Mouse (Mus musculus) heart, postnatal 25 days (tissue): ENCODE data around the gene Dynlt1c. TPM values are rescaled to one million over a fixed set of nuclear protein-coding genes. Genes with fewer than 3 reads are reported as not detected.
A peak's percentile ranks its signal among the peaks of the same experiment; 100 is the strongest.
"Not testable (repeated sequence)": the region's sequence is repeated elsewhere in the genome, so short reads cannot be mapped to it uniquely, and the experiment has no call there.

Experiments used
- DNase-seq: peaks from one replicate; pipeline ENCODE4 v3.0.0; 2022; ENCODE audit warnings: low spot score
- intact Hi-C: fragments of 180-260 bp; cut with DNase I; formaldehyde crosslinking; loops from one replicate; pipeline ENCODE4 v1.15.1; 2025
- total RNA-seq, 2 experiments: library from RNA; stranded (reverse); gene quantifications; 2 replicates each; pipeline ENCODE4 v1.2.3; 2021

Dynlt1c gene
- total RNA-seq = 1 to 10 TPM; 3.8 to 4.2 TPM

DNA sequence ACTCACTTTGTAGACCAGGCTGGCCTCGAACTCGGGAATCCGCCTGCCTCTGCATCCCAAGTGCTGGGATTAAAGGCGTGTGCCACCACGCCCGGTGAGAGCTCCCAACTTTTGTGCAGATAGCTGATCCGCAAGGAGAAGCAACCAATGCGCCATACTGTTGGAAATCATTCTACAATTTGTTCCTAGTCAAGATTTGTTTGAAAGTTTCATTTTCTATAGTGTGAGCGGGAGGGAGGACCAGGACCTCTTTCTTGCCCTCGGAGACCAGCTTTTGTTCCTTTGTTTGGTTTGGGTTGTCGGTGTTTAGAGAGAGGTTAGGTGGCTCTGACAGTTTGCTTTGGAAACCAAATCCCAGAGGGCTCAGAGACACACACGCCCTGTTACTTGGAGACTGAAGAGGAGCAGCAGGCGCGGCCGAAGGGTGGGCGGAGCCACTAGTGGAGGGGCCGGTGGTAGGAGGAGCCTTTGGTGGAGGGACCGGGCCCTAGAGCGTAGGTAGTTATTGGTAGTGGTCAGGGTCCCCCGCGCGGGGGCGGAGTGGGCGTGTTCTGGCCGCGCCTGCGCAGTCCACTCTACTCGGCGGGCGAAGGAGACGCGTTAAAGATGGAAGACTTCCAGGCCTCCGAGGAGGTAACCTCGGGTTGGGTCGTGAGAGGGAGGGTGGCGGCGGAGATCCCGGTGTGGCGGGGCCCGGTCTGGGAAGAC lies at the start of gene Dynlt1c:
Gene Dynlt1c (plus strand): TSS at position 468 of the 708 bp plus-strand sequence.
- intact Hi-C loops = not testable (repeated sequence)
- DNase-seq = peak; percentile 81

DNA sequence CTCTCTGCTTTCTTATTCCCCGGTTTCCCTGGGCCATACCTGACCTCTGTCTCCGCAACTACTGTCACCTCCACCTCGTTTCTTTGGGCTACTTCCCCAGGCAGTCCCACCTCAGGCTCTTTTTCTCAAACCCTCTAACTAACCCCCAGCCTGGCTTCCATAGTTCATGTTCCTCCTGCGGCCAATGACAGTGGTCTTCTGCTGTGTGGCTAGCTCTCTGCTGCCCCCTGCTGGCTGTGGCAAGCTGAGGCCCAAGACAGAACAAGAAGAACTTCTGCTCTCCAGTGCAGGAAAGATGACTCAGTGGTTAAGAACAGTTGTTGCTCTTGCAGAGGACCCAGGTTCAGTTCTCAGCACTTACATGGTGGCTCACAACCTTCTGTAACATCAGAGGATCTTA lies 47.7 kb upstream of the Dynlt1c start:
- DNase-seq = not testable (repeated sequence)

DNA sequence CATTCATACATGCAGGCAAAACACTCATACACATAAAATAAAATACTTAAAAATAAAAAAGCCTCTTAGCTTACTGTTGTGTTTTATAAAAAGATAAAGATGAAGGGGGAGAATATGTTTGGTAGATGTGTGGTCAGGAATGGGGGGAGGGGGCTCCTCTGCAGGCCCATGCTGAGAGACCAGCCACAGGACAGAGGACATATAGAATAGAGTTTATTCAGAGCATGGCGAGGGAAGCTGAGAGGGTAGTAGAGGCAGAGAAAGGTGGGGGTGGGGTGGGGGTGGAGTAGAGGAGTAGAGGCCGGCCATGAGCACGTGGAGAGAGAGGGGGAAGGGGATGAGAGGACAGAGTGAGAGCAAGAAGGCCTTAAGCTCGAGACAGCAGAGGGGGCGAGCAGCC lies 47.2 kb upstream of the Dynlt1c start:
- DNase-seq, intact Hi-C loops: not testable (repeated sequence)

More for the DNA sequence above, 47.7 kb upstream of the Dynlt1c start:
- intact Hi-C loops = not testable (repeated sequence)

DNA sequence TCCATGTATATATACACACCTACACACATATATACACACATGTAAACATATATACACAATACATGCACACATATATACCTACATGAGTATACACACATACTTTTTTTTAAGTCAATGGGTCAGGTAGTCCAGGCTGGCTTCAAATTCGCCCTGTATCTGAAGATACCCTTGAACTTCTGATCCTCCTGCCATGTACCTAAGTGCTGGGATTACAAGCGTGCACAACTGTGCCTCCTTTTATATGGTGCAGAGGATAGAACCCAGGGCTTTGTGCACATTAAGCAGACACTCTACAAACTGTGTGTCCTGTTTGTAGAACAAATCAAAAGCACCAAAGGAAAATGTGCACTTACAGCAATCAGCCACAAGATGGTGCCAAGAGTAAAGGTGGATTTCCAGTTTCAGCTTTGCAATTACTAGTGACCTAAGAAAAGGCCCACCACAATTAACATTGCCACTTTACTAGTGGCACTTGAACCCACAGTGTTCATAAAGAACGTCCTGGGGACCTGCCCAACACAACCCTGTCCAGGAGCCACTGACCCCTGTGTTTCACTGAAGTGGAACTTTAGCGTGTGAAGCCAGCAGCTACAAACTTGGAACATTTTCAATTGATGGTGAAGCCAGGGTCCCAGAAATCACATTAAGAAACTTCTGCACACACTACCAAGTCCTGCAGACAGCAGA lies 41.9 kb upstream of the Dynlt1c start:
- intact Hi-C loops, DNase-seq: not testable (repeated sequence)

DNA sequence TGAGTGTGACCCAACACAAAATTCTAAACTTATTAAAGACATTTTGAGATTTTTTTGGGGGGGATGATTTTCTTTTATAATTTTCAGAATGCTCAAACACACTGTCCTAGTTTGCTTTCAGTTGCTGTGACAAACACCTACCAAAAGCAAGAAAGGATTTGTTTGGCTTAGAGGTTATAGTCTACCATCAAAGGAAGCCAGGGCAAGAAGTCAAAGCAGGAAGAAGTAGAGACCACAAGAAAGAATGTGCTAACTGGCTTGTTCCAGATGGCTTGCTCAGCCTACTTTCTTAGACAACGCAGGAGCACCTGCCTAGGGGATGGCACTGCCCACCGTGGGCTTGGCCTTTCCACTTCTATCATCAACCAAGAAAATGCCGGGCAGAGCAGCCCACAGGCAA lies 36.6 kb upstream of the Dynlt1c start:
- intact Hi-C loops, DNase-seq: not testable (repeated sequence)

DNA sequence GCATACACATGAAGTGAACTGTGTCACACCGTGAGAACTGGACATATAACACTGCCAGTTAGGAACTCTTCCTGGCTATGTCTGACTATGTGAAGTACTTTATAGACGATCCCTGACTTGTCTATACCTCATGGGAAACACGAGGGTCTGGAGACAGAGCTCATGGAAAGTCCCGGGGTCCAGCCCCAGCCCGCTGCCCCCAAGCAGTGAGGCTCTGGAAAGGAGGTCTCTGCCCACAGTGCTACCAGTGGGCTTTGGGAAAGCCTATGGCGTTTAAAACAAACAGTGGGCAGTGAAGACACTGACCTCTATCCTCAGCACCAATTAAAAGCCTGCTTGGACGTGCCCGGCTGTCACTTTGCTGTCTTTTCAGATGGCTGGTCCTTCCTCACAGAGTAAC lies 33.6 kb upstream of the Dynlt1c start:
- intact Hi-C loops, DNase-seq: not testable (repeated sequence)

DNA sequence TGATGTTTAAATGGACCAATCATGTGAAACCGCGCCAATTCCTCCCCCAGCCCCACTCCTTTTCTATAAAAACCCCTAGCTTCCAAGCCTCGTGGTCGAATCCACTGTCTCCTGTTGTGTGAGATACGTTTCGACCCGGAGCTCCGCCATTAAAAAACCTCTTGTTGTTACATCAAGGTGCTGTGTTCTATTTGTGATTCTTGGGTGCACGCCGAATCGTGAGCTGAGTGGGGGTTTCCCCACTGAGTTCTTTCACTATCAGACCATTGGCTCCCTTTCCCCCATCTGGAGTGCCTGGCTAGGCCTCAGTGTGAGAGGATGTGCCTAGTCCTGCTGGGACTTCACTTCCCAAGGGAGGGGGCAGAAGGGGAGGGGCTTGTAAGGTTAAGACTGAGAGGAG lies 30.2 kb upstream of the Dynlt1c start:
- DNase-seq, intact Hi-C loops: not testable (repeated sequence)

DNA sequence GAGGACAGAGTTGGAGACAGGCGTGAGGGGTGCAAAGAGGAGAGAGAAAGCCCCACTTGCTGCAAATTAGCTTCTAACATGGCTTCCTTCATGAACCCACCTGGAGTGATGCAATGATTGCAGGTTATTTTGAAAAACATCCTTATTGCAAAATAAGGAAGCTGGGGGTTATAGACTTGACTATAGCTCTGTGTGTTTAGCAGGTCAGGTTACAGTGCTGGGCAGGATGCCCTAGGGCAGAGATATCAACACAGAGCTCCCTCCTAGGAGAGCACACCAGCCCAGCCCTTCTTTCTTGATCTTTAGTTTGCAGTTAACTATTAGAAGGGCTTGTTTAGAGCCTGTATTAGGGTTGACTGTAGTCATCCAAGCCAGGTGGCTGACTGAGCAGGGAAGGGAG lies 29.3 kb upstream of the Dynlt1c start:
- DNase-seq, intact Hi-C loops: not testable (repeated sequence)

DNA sequence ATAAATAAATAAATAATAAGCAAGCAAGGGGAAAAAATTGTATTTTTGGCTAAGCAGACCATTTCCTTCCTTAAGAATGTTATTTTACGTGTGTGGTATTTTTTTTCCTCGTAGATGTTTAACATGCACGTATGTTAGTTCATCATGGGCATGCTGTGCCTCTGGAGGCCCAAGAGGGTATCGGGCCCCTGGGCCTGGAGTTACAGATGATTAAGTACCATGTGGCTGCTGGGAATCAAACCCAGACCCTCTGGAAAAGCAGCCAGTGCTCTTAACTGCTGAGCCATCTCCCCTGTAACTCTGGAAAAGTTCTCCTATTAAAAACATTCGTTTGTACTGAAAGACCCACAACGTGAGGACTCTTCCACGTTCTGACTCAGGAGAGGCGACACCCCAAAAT lies 26.1 kb upstream of the Dynlt1c start:
- intact Hi-C loops = not testable (repeated sequence)

DNA sequence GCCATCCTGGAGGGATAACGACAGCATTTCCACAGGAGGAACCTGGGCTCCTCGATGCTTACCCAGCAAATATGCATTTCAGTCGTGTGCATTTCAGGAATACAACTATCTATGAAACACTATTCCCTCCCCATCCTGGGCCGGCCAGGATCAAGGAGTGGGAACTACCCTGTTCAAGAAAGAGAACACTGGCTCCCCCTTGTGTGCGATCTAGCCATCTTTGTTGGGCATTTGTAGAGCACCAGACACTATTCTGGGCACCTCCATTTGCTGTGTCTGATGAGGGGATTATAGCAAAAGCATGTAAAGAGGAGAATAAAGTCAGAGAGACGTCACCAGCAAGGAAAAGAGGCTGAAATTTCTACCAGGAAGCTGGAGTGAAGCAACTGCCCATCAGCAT lies 12.8 kb upstream of the Dynlt1c start:
- DNase-seq, intact Hi-C loops: not testable (repeated sequence)

More for the DNA sequence above, 26.1 kb upstream of the Dynlt1c start:
- DNase-seq = not testable (repeated sequence)

DNA sequence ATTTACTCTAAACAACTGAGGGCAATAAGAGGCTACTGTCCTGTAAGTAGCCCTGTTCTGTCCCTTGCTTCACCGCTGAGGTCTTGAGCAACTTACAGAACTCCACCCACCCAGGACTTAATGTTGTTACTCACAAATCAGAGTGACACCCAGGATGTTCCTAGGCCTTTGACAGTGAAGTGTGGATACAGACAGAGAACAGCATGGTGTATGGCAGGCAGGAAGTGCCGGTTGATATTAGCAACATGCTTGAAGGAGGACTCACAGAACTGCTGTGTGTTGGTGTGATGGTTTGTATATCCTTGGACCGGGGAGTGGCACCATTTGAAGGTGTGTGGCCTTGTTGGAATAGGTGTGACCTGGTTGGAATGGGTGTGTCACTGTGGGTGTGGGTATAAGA lies 9.4 kb upstream of the Dynlt1c start:
- DNase-seq, intact Hi-C loops: not testable (repeated sequence)

DNA sequence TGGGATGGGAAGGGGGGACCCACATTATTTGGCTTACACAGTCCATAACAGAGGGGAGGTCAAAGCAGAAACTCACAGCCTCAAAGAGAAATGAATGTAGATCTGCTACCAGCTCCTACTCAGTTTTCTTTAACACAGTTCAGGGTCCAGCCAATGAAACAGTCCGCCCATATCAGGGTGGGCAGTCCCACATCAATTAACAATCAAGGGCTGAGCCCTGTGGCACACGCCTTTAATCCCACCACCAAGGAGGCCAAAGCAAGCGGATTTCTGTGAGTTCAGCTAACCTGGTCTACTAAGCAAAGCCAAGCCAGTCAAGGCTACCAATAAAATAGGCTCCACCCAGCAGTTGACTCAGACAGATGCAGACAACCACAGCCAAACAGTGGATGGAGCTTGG lies 7.6 kb upstream of the Dynlt1c start:
- DNase-seq, intact Hi-C loops: not testable (repeated sequence)

DNA sequence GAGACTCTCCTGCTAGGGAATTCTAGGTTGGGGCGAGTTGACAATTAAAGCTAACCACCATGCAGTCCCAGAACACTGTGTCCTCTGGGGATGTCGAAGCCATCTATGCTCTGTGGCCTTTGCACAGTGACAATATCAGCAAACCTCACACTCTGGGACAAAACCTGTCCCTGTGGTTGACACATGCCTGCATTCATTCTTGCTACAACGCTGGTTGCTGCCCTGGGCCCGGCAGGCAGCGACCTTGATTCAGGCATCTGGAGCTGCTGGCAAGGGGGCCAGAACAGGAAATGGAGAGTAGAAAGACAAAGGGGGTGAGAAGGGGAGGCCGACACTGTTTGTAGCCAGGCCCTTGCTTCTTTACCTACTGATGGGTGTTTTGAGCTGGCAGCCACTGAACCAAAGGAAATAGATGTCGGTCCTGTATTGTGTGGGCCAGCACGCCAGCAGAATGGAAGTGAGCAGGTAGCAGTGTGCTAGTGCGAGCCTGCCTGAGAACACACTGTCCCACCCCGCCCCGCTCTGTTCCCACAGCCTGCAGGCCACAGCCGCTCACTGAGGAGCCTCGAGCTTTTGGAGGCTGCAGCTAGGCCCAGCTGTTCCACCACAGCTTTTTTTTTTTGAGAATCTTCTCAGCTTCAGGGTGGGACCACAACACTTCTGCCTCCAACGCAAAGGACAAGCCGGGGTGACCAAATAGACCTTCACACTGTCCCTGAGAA lies 5.5 kb upstream of the Dynlt1c start:
- intact Hi-C loops = not testable (repeated sequence)
- peak; percentile 48 for DNase-seq

DNA sequence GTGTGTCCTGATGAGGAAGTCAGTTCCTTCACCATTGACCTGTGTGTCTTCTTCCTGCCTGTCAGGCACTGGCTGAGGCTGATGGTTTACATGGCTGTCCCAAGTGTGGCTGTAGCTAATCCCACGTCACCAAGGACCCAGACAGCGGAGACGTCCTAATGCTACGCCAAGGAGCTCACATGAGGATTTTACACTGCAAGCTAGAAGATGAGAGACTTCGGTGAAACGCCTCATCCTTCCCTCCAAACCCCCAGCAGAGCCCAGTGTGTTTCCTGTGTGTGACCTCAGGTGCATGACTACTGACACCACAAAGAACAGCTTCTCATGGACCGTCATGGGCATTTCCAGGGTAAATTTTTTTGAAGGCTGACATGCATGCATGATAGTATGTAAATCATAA lies 3.1 kb upstream of the Dynlt1c start:
- DNase-seq, intact Hi-C loops: not testable (repeated sequence)

DNA sequence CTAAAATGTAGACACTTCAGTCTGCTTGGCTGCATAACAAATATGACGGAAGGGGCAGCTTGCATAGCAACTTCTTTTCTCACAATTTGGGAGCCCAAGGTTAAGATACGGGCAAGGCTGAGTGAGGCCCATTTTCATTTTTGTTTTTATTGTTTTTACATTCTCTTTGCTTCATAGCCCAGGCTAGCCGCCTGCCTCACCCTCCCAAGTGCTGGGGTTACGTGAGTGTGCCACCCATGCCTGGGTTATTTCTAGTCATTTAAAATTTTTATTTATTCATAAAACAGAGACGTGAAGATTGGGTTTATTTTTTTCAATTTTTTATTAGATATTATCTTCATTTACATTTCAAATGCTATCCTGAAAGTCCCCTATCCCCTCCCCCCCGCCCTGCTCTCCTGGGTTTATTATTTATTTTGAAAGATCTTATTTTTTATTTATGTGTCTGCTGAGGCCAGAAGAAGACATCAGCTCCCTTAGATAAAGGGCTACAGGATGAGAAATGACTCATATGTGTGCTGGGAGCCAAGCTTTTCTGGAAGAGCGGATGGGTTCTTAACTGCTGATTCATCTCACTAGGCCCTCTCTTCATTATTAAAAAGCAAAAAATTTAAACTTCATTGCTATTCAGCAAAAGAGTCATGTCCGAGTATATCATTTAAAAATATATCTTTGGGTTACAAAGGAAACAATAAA lies 1.1 kb upstream of the Dynlt1c start:
- intact Hi-C loops = not testable (repeated sequence)
- peak; percentile 50 for DNase-seq

DNA sequence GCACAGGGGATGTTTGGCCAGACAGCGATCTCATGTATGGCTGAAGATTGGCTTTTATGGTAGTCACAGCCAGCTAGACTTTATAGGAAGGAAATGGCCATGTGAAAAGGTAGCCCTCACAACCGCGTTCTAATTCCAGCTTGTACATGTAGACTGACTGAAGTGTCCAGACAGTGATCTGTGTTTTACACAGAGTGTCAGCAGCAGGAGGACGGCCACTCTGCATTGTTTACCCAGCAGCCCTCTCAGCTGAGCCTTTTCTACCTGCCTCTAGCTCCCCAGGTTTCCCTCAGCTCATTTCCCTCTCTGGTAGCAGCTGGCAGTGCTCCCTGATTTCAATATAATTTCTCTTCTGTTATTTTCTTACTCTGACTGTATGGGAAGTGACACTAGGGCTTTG lies 734 bp downstream of the Dynlt1c start:
- DNase-seq, intact Hi-C loops: not testable (repeated sequence)

DNA sequence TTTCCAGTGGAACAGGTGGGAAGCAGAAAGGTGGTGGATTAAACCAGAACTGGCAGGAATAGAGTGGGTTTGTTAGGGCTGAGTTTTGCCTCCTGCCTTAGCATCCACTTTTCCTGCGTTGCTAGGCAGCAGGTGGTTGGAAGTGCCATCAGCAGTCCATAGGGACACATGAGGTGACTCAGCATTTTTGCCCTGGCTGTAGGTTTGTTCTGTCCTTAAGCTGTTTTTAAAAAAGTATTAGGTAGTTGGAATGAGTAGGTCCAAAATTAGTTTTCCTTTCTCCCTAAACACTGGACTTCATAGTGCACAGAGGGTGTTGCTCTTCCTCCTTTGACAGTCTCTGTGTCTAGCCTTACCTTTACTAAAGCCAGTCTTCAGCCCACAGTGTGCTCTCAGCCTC lies 3.9 kb downstream of the Dynlt1c start:
- intact Hi-C loops, DNase-seq: not testable (repeated sequence)

DNA sequence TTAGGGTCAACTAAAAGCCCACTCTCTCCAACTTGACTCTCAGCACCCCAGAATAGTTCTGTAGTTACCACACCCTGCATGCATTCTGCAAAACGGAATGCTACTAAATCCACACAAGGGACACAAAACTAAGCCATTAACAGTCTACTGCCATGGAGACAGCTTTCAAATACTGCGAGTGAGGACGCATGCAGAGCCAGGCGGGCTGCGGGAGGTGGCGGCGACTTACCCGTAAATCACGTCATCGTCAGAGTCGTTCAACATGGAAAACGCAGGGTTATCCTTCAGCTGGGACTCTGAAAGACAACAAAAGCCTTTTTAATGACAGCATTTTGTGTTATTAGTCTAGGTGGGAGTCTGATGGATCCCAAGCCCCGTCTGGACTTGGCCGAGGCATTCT lies 12.1 kb downstream of the Dynlt1c start:
- intact Hi-C loops, DNase-seq: not testable (repeated sequence)

DNA sequence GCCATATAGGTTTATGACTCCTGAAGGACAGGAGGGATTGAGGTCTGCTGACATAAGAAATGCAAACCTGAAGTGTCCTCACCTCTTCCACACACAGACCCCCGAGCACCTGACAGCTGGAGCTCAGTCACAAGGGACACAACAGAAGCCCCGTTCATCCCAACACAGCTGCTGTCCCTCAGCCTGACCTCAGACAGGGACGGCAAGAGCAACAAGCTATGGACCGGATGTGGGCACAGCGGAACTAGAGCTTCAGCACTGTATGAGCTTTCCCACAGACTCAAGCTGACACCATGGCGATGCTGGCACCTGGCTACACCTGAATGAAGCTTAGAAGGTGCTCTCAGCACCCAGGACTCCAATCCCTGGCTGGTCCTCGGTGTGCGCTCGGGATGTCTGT lies 12.8 kb downstream of the Dynlt1c start:
- DNase-seq, intact Hi-C loops: not testable (repeated sequence)

DNA sequence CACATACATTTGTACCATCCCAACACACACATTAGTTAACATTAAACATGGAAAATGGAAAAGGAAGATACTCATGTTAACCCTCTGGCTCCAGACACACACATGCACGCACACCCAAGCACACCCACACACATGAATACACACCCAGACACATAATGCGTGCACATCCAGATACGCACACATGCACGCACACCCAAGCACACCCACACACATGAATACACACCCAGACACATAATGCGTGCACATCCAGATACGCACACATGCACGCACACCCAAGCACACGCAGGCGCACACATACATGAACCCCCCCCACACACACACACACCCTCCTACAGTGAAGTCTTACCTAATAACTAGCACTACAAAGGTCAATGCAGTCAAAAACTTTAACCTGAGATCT lies 15.3 kb downstream of the Dynlt1c start:
- DNase-seq, intact Hi-C loops: not testable (repeated sequence)
